Mouse (Mus musculus): ENCODE data around the gene Hunk. TPM values are rescaled to one million over a fixed set of nuclear protein-coding genes. Genes with fewer than 3 reads are reported as not detected.
A peak's percentile ranks its signal among the peaks of the same experiment; 100 is the strongest.

The Hunk gene
- polyA plus RNA-seq, 1 experiment from 2014 or later = 21.2 TPM

DNA sequence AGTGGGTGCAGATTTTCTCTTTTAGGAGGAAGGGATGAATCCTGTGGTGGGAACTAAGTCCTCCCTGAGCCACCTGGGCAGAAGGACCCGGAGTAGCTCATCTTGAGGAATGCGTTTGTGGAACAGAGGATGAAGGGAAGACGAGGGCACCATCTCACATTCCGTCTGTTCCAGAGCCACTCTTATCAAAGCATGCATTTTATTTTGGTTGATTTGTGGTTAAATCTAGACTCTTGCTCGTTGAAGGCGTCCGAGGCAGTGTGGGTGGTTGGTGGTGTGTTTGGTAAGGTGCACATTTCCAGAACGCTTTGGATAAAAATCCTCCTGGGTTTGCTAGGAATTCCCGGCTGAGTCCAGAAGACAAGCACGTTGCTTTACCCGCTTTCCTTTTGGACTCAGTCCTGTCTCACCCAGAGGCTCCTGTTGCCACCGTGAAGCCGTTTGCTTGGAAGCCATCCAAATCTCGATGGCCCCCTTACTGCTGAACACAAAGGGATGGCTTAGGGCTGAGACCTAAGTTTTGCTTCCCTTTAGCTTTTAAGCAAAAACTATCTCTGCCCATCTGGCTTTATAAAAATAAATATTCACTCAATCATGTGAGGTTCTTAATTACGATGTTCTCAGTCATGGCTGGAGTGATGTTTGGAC, 3.4 kb downstream of the Hunk start:
- H3K4me2 ChIP-seq = peak overlapping the region; percentile 91
- 0 out of 2 replicates have a peak, but pooled peaks cover 9% of the 10 kb centered on the region for H3K4me1 ChIP-seq (ENCODE audit: insufficient read depth)
- H3K4me3 ChIP-seq (ENCODE audit: low read depth, low read length) = peak overlapping the region; percentile 88
- WGBS = 21% methylated on average over 15 of the region's 15 CpGs
- H3K9ac ChIP-seq = peak overlapping the region; percentile 91
- no peaks in the 10 kb centered on the region for H3K9me3 ChIP-seq (ENCODE audit: low read depth, low read length)
- ATAC-seq (ENCODE audit: insufficient read depth) = no peak
- H3K27me3 ChIP-seq (ENCODE audit: insufficient read depth, low read length) = no peaks in the 10 kb centered on the region
- H3K27ac ChIP-seq (ENCODE audit: low read depth) = peak overlapping the region; percentile 39; the same call in 1 of the 2 replicates
- H3K36me3 ChIP-seq (ENCODE audit: insufficient read depth) = peaks cover 22% of the 10 kb centered on the region
- peak; percentile 41 for DNase-seq
- TF ChIP-seq CTCF (IDR thresholded peaks at IDR 0.05; ENCODE audit: low read depth) = no peak

DNA sequence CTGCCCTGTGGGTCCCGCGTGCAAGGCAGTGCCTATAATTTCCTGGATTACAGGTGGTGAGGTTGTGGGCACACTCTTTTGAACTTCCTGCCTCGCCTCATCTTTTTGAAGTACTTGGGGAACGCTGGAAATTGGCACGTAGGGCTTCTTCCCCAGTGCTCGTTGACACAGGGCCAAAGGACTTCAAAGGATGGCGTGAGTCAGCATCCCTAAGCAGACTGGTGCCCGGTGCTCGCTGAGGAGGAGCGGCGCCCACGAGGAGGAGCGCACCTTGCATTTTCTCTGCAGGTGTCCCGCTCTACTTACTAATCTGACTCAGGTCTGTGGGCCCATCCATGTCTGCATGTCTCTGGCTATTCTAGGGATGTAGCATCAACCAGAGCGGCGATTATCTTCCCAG, 4.9 kb downstream of the Hunk start:
- H3K9me3 ChIP-seq (ENCODE audit: low read depth, low read length) = no peaks in the 10 kb centered on the region
- peaks cover 22% of the 10 kb centered on the region for H3K36me3 ChIP-seq (ENCODE audit: insufficient read depth)
- H3K9ac ChIP-seq = no peak overlapping the region
- no peak for TF ChIP-seq CTCF (IDR thresholded peaks at IDR 0.05; ENCODE audit: low read depth)
- ATAC-seq (ENCODE audit: insufficient read depth) (no peak), DNase-seq (peak; percentile 47)
- H3K27me3 ChIP-seq (ENCODE audit: insufficient read depth, low read length) = no peaks in the 10 kb centered on the region
- H3K4me3 ChIP-seq (ENCODE audit: low read depth, low read length) = no peak overlapping the region
- H3K4me2 ChIP-seq = no peak overlapping the region
- H3K27ac ChIP-seq (ENCODE audit: low read depth) = no peak overlapping the region
- H3K4me1 ChIP-seq (ENCODE audit: insufficient read depth) = peaks cover 7% of the 10 kb centered on the region
- 82% methylated on average over 16 of the region's 16 CpGs for WGBS

DNA sequence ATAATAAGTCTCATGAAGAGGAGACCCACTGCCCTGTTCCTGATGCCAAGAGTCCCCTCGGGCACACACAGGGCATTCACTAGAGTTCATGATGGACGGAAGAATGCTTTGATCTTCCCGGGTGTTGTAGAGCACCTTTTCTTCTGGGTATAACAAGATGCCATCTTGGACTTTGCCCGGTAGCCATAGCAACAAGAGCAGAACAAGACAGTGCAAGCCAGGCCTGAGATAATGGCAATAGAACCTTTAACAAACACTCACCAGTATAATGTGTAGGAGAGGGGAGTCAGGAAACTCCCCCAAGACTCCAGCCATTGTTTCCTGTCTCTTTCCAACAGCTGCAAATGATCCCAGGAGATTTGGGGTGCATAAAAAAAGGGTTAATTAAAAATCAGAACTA, 8.9 kb downstream of the Hunk start:
- Histone ChIP-seq H3K27ac (ENCODE audit: low read depth) (no peak overlapping the region), H3K9me3 (ENCODE audit: low read depth, low read length) (no peaks in the 10 kb centered on the region), H3K4me2 (no peak overlapping the region), H3K4me1 (ENCODE audit: insufficient read depth) (peaks cover 11% of the 10 kb centered on the region), H3K4me3 (ENCODE audit: low read depth, low read length) (no peak overlapping the region), H3K27me3 (ENCODE audit: insufficient read depth, low read length) (no peaks in the 10 kb centered on the region), H3K36me3 (ENCODE audit: insufficient read depth) (peaks cover 22% of the 10 kb centered on the region), H3K9ac (no peak overlapping the region)
- DNase-seq = no peak
- 65% methylated on average over 4 of the region's 4 CpGs for WGBS
- ATAC-seq (ENCODE audit: insufficient read depth) = no peak
- no peak for TF ChIP-seq CTCF (IDR thresholded peaks at IDR 0.05; ENCODE audit: low read depth)

DNA sequence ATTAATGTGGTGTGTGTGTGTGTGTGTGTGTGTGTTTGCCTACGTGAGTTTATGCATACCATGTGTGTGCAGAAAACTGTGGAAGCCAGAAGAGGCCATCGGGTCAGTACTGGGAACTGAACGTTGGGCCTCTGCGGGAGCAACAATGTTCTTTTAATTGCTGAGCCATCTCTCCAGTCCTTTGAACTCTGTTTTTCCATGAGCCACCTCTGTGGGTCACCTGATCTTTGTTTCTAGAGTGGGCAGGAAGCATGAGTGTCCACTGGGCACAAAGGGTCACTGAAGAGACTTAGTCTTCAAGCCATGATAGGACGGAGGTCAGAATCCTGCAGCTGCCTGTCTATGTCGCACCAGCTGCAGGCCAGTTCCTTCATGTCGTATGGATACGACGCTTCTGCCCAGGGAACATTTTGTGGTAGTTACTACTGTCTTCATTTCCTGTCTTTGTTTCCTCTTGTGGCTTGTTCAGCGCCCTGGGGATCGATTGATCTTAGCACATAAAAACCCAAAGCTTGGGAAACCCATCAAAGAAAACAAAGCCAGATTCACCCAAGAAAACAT, 10.3 kb downstream of the Hunk start:
- H3K36me3 ChIP-seq (ENCODE audit: insufficient read depth) = peaks cover 13% of the 10 kb centered on the region
- no peak for DNase-seq
- no peaks in the 10 kb centered on the region for H3K9me3 ChIP-seq (ENCODE audit: low read depth, low read length)
- no peak overlapping the region for H3K9ac ChIP-seq
- no peak overlapping the region for H3K27ac ChIP-seq (ENCODE audit: low read depth)
- H3K4me3 ChIP-seq (ENCODE audit: low read depth, low read length) = no peak overlapping the region
- no peaks in the 10 kb centered on the region for H3K27me3 ChIP-seq (ENCODE audit: insufficient read depth, low read length)
- no peak overlapping the region for H3K4me2 ChIP-seq
- ATAC-seq (ENCODE audit: insufficient read depth) = no peak
- peaks cover 18% of the 10 kb centered on the region for H3K4me1 ChIP-seq (ENCODE audit: insufficient read depth)
- WGBS = 57% methylated on average over 11 of the region's 11 CpGs
- TF ChIP-seq CTCF (IDR thresholded peaks at IDR 0.05; ENCODE audit: low read depth) = no peak

DNA sequence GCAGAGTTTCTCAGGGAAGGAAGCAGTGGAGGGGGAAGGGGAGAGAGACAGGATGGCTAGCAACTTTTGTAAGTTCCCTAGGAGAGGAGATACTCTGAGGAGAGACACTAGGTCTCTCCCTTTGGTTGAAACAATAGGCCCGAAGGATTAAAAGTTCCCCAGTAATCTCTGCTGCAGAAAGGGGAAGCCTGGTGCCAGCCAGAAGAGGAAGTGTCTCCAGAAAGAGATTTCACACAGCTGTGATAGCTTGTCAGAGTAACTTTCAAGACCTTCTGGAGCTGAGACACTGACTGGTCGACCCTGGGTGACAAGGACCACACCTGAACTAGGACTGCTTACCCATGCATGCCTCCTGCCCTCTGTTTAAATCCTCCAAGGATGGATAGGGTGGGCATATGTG, 11.1 kb downstream of the Hunk start:
- Histone ChIP-seq H3K36me3 (ENCODE audit: insufficient read depth) (peaks cover 6% of the 10 kb centered on the region), H3K9me3 (ENCODE audit: low read depth, low read length) (no peaks in the 10 kb centered on the region), H3K4me2 (no peak overlapping the region), H3K27ac (ENCODE audit: low read depth) (no peak overlapping the region), H3K27me3 (ENCODE audit: insufficient read depth, low read length) (no peaks in the 10 kb centered on the region), H3K4me3 (ENCODE audit: low read depth, low read length) (no peak overlapping the region), H3K4me1 (ENCODE audit: insufficient read depth) (peaks cover 26% of the 10 kb centered on the region), H3K9ac (no peak overlapping the region)
- WGBS = 47% methylated on average over 2 of the region's 2 CpGs
- ATAC-seq (ENCODE audit: insufficient read depth) (no peak), DNase-seq (no peak)
- no peak for TF ChIP-seq CTCF (IDR thresholded peaks at IDR 0.05; ENCODE audit: low read depth)

DNA sequence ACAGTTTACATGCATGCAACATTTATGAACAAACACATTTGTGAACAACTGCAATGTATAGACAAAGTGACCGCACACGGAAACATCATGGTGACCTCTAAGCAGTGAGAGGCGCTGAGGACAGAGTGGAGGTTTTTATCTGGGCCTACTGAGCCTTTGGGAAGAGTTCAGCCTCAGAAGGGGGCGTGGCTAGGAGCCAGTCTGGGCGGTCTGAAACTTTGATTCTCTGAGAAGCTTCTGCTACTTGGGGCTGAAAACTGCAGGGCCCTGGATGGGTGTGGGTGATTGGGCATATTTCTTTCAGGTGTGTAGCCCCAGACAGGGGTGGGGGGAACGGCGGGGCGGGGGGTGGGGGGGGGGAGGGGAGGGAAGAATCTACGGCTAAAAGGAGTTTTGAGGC, 14.5 kb downstream of the Hunk start:
- Histone ChIP-seq H3K9me3 (ENCODE audit: low read depth, low read length) (no peaks in the 10 kb centered on the region), H3K27me3 (ENCODE audit: insufficient read depth, low read length) (no peaks in the 10 kb centered on the region), H3K4me2 (0 out of 2 replicates have a peak overlapping the region, but pooled peaks have one; percentile 20), H3K4me3 (ENCODE audit: low read depth, low read length) (no peak overlapping the region), H3K36me3 (ENCODE audit: insufficient read depth) (no peaks in the 10 kb centered on the region), H3K27ac (ENCODE audit: low read depth) (peak overlapping the region; percentile 60), H3K9ac (no peak overlapping the region), H3K4me1 (ENCODE audit: insufficient read depth) (peaks cover 26% of the 10 kb centered on the region)
- WGBS = 4% methylated on average over 9 of the region's 9 CpGs
- TF ChIP-seq CTCF (IDR thresholded peaks at IDR 0.05; ENCODE audit: low read depth) = no peak
- DNase-seq (peak; percentile 83), ATAC-seq (ENCODE audit: insufficient read depth) (peak; percentile 68)

DNA sequence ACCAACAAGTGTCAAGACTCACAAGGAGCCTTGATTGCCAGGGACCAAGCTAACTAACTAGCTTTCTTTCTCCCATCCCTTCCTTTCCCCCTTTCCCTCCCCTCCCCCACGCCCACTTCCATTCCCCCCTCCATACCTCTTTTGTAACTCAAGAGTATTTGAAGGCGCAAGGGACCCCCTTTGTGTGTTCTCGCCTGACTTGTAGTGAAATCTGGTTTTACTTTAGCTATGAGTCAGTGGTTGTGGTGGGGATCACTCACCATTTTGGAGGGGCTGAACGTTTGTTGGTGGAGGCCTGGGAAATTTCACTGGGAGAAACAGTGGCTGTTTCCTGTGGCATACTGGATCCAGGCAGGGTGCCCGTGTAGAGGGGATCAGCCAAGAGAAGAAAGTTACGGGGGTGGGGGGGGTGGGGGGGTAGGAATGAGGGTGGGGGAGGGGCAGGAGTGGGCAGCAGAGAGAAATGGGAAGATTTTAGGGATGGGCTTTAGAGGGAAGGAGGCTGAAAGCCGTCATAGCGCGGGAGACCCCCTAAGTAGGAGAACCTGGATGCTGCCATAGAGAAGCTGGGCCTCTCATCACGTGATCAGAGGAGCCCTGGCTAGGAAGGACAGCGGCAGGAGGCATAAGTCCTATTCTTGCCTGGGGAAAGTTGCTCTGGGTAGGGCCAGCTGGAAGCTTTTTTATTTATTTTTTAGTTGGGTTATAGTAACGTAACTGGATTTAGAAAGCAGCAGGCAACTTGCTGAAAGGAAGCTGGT, 15.3 kb downstream of the Hunk start:
- no peak for DNase-seq
- H3K9ac ChIP-seq = no peak overlapping the region
- peak overlapping the region; percentile 20; the same call in 1 of the 2 replicates for H3K4me2 ChIP-seq

More for the DNA sequence above, 15.3 kb downstream of the Hunk start:
- no peak for TF ChIP-seq CTCF (IDR thresholded peaks at IDR 0.05; ENCODE audit: low read depth)
- Histone ChIP-seq H3K27me3 (ENCODE audit: insufficient read depth, low read length) (no peaks in the 10 kb centered on the region), H3K27ac (ENCODE audit: low read depth) (peak overlapping the region; percentile 60), H3K4me1 (ENCODE audit: insufficient read depth) (peaks cover 18% of the 10 kb centered on the region), H3K36me3 (ENCODE audit: insufficient read depth) (no peaks in the 10 kb centered on the region; the same call in 1 of the 2 replicates), H3K9me3 (ENCODE audit: low read depth, low read length) (no peaks in the 10 kb centered on the region), H3K4me3 (ENCODE audit: low read depth, low read length) (no peak overlapping the region)
- ATAC-seq (ENCODE audit: insufficient read depth) = peak; percentile 52; the same call in 1 of the 2 replicates
- 29% methylated on average over 12 of the region's 12 CpGs for WGBS
